Mouse (Mus musculus) T-cell, adult 2 months (primary cell): Measurements from ENCODE around the gene Adat2.

Experiments used
- DNase-seq: peaks from one replicate; pipeline ENCODE4 v3.0.0; 2022; ENCODE audit warnings: low spot score

Gene Adat2

DNA sequence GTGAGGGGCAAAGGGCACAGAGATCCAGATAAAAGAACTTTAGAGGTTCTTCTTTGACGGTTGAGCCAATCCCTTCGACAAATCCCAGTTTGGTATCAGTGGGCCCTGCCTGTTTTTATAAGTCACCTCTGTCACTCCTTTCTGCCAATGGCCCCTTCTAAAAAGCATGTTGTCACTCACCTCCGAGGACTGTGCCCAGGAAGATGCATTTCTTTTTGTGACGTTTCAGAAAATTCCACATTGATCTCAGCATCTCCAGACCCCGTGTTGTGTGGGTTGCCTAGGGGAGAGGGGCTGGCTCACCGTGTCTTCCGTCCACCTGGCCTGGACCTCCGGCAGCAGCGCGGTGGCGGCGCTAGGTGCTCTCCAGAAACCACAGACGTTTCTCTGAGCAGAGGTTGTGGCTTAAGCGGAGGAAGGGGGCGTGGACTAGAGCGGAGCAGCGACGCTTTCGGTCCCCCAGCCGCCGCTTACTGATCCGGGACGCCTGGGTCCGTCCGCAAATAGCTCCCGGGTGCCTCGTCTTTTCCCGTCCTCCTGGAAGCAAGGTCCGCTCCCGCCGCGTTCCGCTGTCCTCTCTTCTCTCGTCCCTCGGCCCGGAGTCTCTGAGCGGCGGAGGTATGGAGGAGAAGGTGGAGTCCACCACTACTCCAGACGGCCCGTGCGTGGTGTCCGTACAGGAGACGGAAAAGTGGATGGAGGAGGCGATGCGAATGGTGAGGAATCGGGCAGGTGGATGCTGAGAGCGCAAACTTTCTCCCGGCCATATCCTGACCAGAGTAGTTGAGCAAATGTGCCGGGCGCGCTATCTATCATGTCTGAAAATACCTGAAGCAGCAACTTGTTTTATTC lies at the start of gene Adat2, which contains the start of gene Pex3:
Gene Adat2, plus strand, starts transcription at position 249 of the 852 bp plus-strand sequence.
Gene Pex3, minus strand, starts transcription at position 497 of the 852 bp plus-strand sequence.
- peak; percentile 92 for DNase-seq

DNA sequence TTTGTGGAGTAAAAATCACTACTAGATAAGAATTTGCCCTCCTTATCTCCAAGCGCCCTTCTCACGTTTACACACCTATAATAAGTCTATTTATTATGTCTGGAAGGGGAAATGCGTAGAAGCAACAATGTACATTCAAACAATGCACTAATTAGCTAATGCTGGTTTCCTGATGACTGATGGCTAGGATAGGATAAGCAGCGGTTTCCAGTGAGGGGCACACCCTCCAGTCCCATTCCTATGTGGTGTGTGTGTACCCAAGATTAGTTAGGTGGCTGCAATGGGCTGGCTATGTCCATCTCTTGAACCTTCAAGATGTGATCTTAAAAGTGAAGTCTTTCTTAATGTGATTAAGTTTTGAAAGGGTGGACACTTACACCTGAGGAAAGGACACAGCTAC lies 30.8 kb upstream of the Adat2 start:
- DNase-seq, result no peak

DNA sequence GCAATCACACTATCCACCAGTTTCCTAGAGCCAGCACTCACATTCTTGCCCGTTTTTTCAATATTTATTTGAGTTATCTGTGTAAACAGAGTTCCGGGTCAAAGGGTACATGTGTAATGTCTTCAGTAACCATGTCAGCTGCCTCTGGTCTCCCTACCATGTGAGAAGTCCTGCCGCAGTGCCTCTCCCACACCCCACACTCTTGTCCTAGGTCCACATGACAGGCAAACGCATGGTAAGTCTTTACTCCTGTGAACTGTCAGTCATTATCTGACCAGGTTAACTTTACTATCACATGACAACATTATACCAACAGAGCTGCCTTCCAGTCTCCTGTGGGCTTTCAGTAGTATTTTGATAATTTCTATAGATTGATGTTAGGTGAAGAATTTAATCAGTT lies 24.5 kb upstream of the Adat2 start:
- no peak for DNase-seq

DNA sequence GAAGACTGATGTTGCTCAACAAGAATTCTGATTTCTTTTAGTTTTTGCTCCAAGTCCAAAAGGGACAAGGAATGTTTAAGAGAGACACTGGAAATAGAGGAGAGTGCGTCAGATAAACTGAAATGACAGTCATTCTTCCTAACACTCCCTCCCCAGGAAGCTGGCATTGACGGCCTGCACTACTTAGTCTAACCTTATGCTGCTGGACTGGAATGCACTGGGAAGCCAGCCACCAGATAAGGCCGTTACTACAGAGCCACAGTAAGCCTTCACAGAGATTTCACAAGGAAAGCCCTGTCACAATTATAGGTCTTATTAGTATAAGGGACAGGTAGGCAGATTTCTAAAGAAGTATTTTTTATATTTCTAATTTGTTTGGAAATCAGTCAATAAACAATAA lies 17.9 kb upstream of the Adat2 start:
- no peak for DNase-seq

- DNase-seq, result no peak
These were observed 16.0 kb upstream of the Adat2 start for GRCm38 (mm10) chr10:13536706-13537105.

DNA sequence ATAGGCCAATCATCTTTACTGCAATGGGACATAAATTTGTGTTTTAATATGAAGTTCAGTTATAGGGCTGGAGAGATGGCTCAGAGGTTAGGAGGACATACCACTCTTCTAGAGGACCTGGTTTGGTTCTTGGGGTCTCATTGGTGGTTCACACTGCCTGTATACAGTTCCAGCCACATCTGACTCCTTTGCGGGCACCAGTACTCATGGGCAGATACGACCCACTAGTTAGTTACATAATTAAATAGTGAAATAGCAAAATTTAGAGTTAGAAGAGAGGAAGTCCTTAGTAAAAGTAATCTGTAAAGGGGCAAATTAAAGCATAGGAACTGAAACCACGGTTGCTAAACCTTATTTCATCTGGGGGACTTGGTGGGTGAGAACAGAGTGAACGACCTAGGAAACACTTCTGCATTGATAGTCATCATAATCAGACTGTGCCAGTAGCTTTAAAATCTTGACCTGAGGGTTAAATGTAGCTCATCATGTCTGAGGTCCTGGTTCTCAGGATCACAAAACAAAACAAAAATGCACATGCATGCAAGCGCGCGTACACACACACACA lies 12.8 kb upstream of the Adat2 start:
- DNase-seq, result no peak

- DNase-seq, result no peak
These were observed 11.0 kb upstream of the Adat2 start for GRCm38 (mm10) chr10:13541721-13542120.

GRCm38 (mm10) chr10:13553498-13553985 lies 848 bp downstream of the Adat2 start:
- no peak for DNase-seq

DNA sequence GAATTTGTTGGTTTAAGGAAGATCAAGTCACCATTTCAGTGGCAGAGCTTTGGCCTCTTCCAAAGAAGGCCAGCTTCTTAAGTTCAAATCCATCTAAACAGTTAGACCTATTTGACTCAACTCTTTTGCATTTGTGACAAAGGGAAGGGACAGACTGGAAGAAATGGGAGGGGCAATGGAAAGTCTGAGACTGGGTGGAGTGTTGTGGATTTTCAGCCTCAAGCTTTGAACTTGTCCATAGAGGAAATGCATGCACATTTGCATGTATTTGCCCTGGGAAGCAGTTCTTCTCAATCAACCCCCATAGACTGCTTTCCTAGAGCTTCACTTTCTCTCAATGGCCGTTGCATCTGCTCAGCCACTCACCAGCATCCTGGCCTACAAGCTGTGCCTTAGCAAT lies 1.6 kb downstream of the Adat2 start:
- no peak for DNase-seq

DNA sequence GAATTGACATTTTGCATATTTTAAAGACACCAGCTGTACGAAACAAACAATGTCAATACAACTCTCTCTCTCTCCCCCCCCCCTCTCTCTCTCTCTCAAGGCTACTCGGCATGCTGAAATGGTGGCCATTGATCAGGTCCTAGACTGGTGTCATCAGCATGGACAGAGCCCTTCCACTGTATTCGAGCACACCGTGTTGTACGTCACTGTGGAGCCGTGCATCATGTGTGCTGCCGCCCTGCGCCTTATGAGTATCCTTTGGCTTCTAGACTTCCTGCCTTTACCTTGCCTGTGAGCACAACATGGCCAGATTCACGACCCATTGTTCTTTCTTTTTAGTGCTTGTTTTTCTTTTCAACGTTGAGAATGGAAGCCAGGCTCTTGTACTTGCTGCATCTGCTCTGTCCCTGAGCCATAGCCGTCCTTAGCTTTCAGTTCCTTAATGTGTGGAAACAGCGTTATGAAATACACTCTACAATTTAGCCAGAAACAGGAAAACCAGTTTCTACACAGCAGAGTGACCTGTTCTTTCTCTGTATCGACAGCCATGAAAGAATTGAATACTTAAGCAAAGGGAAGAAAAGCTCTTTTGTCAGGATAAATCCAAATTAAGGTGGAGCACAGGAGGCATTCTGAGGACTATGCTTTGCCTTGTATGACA lies 7.5 kb downstream of the Adat2 start:
- DNase-seq, result no peak

GRCm38 (mm10) chr10:13564364-13565079 lies 11.8 kb downstream of the Adat2 start:
- DNase-seq, result peak; percentile 51

- DNase-seq, result no peak
These were observed 12.4 kb downstream of the Adat2 start for GRCm38 (mm10) chr10:13565080-13565448.

- DNase-seq, result no peak
These were observed 13.7 kb downstream of the Adat2 start for GRCm38 (mm10) chr10:13566393-13566792.

DNA sequence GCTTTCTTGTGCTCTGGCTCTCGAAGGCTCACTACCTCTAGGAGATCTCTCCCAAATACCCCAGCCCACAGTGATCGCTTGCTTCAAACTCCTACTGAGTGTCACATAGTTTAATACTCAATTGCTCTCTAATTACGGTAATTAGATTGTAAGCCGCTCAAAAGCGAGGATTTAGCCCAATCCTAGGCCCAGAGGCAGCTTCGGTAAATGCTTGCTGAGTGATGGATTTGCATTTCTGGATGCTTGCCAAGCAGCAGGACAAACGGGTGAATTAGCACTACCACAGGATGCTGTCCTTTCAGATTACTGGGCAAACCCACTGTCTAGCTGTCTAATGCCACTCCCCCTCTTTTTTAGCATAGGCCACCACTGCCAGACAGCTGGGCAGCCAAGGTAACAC lies 17.1 kb downstream of the Adat2 start:
- no peak for DNase-seq

GRCm38 (mm10) chr10:13570697-13571538 lies 18.2 kb downstream of the Adat2 start:
- no peak for DNase-seq

DNA sequence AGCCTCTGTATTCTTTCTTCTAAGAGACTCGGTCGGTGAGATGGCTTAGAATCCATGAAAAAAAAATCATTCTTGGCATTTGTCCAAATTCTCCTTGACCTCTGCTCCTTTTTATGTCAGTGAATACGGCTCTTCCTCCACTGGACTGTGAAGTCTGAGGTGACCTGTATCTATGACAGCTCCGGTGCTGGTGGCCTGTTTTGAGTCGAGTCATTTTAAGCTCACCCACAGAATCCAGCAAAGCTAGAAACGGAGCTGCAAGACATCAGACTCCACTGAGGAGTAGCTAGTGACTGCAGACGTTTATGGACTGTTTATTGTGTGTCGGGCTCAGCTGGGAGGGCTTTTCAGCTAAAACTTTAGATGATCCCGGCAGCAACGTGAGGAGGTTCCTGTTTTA lies 19.3 kb downstream of the Adat2 start:
- no peak for DNase-seq

- no peak for DNase-seq
These were observed 19.7 kb downstream of the Adat2 start for GRCm38 (mm10) chr10:13572410-13572809.

GRCm38 (mm10) chr10:13577123-13577522 lies 24.4 kb downstream of the Adat2 start:
- DNase-seq, result no peak

GRCm38 (mm10) chr10:13587914-13588313 lies 35.2 kb downstream of the Adat2 start:
- DNase-seq, result no peak

GRCm38 (mm10) chr10:13592196-13592595 lies 39.5 kb downstream of the Adat2 start:
- no peak for DNase-seq

DNA sequence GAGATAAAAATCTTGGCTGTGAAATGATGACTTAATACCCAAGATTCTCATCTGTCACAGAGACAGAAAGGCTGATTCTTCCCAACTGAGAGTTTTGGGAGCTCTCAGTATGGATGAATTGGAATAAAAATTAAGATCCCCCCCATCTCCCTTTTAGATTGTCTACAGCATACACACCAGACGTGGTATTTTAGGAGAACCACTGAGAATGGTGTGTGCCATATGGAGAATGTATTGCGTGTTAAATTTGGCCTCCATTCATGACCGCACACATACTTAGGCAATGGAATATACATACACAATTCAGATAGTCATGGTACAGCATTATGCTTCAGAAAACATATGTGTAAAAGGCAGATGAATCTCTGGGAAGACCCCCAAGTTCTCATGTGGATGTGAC lies 40.8 kb downstream of the Adat2 start:
- no peak for DNase-seq
